ENCODE assay signal across 8 mouse cellular contexts in the genomic region with DNA sequence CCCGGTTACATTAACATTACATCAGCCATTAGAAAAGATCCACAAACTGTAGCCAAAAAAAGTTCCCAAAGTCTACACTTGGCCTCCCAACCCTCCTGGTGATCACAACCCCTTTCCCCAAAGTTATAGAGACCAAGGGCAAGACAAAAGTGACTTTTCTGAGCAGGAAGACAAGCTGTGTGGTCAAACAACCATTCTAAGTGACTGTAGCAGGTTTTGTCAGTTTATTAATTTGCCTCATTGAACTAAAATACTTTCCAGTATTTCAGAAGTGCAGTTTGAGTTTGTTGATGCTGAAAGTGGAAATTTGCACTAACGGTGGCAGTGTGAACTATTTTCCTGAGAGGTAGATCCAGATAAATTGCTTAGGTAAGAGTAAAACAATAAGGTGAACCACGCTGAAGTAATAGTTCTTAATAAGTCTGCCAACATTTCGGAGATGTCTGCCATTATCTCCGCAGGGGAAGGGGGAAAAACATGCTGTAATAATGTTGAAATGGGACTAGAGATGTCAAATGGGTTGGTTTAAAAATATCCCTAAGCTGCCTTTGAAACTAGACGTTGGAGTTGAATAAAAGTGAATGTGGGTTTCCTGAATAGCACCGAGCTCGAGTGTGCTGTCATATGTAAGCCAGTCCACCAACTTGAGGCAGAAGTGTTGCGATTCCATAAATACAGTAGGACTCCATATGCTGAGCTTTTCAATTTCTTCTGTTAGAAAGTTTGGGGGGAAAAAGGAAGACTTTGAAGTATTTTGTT. TPM values are rescaled to one million over a fixed set of nuclear protein-coding genes. Genes with fewer than 3 reads are reported as not detected.
DNase-seq lines count a peak whose midpoint lies in the region; ATAC-seq lines count a peak whose summit lies in the region.

No protein-coding gene starts in this region.

- H3K27ac ChIP-seq in lung, embryonic 16.5 days (ENCODE audit: low read length) = peak overlapping the region; percentile 19; the same call in 1 of the 2 replicates
- peak overlapping the region; percentile 94 for H3K27ac ChIP-seq in embryonic facial prominence, embryonic 14.5 days (replicated peaks; ENCODE audit: low read depth, low read length)
- H3K27ac ChIP-seq in intestine, embryonic 15.5 days = no peak overlapping the region
- H3K27ac ChIP-seq in neural tube, embryonic 14.5 days (ENCODE audit: low read depth, low read length) = peak overlapping the region; percentile 95; the same call in 1 of the 2 replicates

- H3K4me3 ChIP-seq in lung, embryonic 16.5 days (ENCODE audit: low read length) = peak overlapping the region; percentile 69
- H3K4me3 ChIP-seq in embryonic facial prominence, embryonic 14.5 days (ENCODE audit: low read depth, low read length) = peak overlapping the region; percentile 76
- peak overlapping the region; percentile 77 for H3K4me3 ChIP-seq in intestine, embryonic 15.5 days (replicated peaks)
- peak overlapping the region; percentile 79 for H3K4me3 ChIP-seq in neural tube, embryonic 14.5 days (ENCODE audit: low read depth, low read length)

- H3K4me1 ChIP-seq in lung, embryonic 16.5 days (replicated peaks; ENCODE audit: control insufficient read depth, insufficient read depth, low read length) = peaks cover 25% of the 10 kb centered on the region
- H3K4me1 ChIP-seq in embryonic facial prominence, embryonic 14.5 days (ENCODE audit: control insufficient read depth, insufficient read depth, low read length) = peaks cover 36% of the 10 kb centered on the region
- peaks cover 12% of the 10 kb centered on the region for H3K4me1 ChIP-seq in intestine, embryonic 15.5 days (replicated peaks)
- H3K4me1 ChIP-seq in neural tube, embryonic 14.5 days (ENCODE audit: control insufficient read depth, insufficient read depth, low read length) = peaks cover 49% of the 10 kb centered on the region

- H3K9me3 ChIP-seq in lung, embryonic 16.5 days (ENCODE audit: control insufficient read depth, low read length) = no peaks in the 10 kb centered on the region
- no peaks in the 10 kb centered on the region for H3K9me3 ChIP-seq in embryonic facial prominence, embryonic 14.5 days (ENCODE audit: control insufficient read depth, low read length)
- H3K9me3 ChIP-seq in intestine, embryonic 15.5 days = no peaks in the 10 kb centered on the region
- H3K9me3 ChIP-seq in neural tube, embryonic 14.5 days (ENCODE audit: control insufficient read depth, low read length) = no peaks in the 10 kb centered on the region

- no peak for ATAC-seq in lung, embryonic 16.5 days (ENCODE audit: low read depth)
- ATAC-seq in embryonic facial prominence, embryonic 14.5 days (ENCODE audit: low read depth) = no peak
- no peak for ATAC-seq in intestine, embryonic 15.5 days
- no peak for ATAC-seq in neural tube, embryonic 14.5 days (ENCODE audit: low read depth)

- H3K4me2 ChIP-seq in lung, embryonic 16.5 days (ENCODE audit: low read depth, low read length) = peak overlapping the region; percentile 92
- H3K4me2 ChIP-seq in embryonic facial prominence, embryonic 14.5 days (ENCODE audit: low read depth, low read length) = peak overlapping the region; percentile 94
- peak overlapping the region; percentile 85 for H3K4me2 ChIP-seq in intestine, embryonic 15.5 days (replicated peaks)
- H3K4me2 ChIP-seq in neural tube, embryonic 14.5 days (ENCODE audit: low read depth, low read length) = peak overlapping the region; percentile 92

- peak overlapping the region; percentile 81 for H3K9ac ChIP-seq in lung, embryonic 16.5 days (ENCODE audit: low read length)
- peak overlapping the region; percentile 91 for H3K9ac ChIP-seq in embryonic facial prominence, embryonic 14.5 days (ENCODE audit: low read depth, low read length)
- H3K9ac ChIP-seq in intestine, embryonic 15.5 days = peak overlapping the region; percentile 73; the same call in 1 of the 2 replicates
- H3K9ac ChIP-seq in neural tube, embryonic 14.5 days (replicated peaks; ENCODE audit: low read depth, low read length) = peak overlapping the region; percentile 81; the same call in 1 of the 2 replicates

- WGBS in lung, embryonic 16.5 days = 24% methylated on average over 9 of the region's 9 CpGs
- 22% methylated on average over 9 of the region's 9 CpGs for WGBS in embryonic facial prominence, embryonic 14.5 days
- WGBS in intestine, embryonic 15.5 days = 38% methylated on average over 9 of the region's 9 CpGs
- WGBS in neural tube, embryonic 14.5 days = 11% methylated on average over 9 of the region's 9 CpGs

- H3K27me3 ChIP-seq in lung, embryonic 16.5 days (ENCODE audit: control insufficient read depth, insufficient read depth, low read depth, low read length) = no peaks in the 10 kb centered on the region
- no peaks in the 10 kb centered on the region for H3K27me3 ChIP-seq in embryonic facial prominence, embryonic 14.5 days (replicated peaks; ENCODE audit: control insufficient read depth, insufficient read depth, low read length)
- H3K27me3 ChIP-seq in intestine, embryonic 15.5 days (replicated peaks) = no peaks in the 10 kb centered on the region
- no peaks in the 10 kb centered on the region for H3K27me3 ChIP-seq in neural tube, embryonic 14.5 days (ENCODE audit: control insufficient read depth, insufficient read depth, low read length)

- no peak for DNase-seq in lung, postnatal 4 days
- DNase-seq in embryonic facial prominence, embryonic 14.5 days (ENCODE audit: low spot score) = no peak
- DNase-seq in yolk sac, embryonic 10.5 days (ENCODE audit: low spot score) = no peak
- no peak for DNase-seq in spleen, postnatal 36 days (ENCODE audit: low spot score in 2 of 2)
- DNase-seq in cerebellum, postnatal 25 days = no peak

- H3K36me3 ChIP-seq in lung, embryonic 16.5 days (ENCODE audit: control insufficient read depth, insufficient read depth, low read length) = peaks cover 14% of the 10 kb centered on the region
- peaks cover 19% of the 10 kb centered on the region for H3K36me3 ChIP-seq in embryonic facial prominence, embryonic 14.5 days (ENCODE audit: control insufficient read depth, insufficient read depth, low read length)
- H3K36me3 ChIP-seq in intestine, embryonic 15.5 days = peaks cover 9% of the 10 kb centered on the region; the same call in 1 of the 2 replicates
- H3K36me3 ChIP-seq in neural tube, embryonic 14.5 days (ENCODE audit: control insufficient read depth, insufficient read depth, low read length) = no peaks in the 10 kb centered on the region; the same call in 1 of the 2 replicates

RNA-seq across cellular contexts. Expression of a gene that starts 1.8 kb away (rescaled TPM):
- polyA plus RNA-seq in lung, embryonic 16.5 days (2015; fragmentation: Nextera tagmentation; extraction: Ambion mirVana) = 1.6 and 2.2 TPM in 2 replicates
- polyA plus RNA-seq in embryonic facial prominence, embryonic 14.5 days (2014; fragmentation: Nextera tagmentation; extraction: Ambion mirVana) = 4.5 and 7.0 TPM in 2 replicates
- polyA plus RNA-seq in intestine, embryonic 15.5 days (2015; fragmentation: Nextera tagmentation; extraction: Ambion mirVana) = 2.0 and 2.2 TPM in 2 replicates
- 3.0 and 6.7 TPM in 2 replicates for polyA plus RNA-seq in neural tube, embryonic 14.5 days (2014; fragmentation: Nextera tagmentation; extraction: Ambion mirVana)
